Mouse (Mus musculus): Measurements from ENCODE around the gene Ptk7. TPM values are rescaled to one million over a fixed set of nuclear protein-coding genes. Genes with fewer than 3 reads are reported as not detected.
A peak's percentile ranks its signal among the peaks of the same experiment; 100 is the strongest.

Ptk7 gene
- total RNA-seq, 2 experiments from 2014 or later = 0.07 TPM; not detected in 1

DNA sequence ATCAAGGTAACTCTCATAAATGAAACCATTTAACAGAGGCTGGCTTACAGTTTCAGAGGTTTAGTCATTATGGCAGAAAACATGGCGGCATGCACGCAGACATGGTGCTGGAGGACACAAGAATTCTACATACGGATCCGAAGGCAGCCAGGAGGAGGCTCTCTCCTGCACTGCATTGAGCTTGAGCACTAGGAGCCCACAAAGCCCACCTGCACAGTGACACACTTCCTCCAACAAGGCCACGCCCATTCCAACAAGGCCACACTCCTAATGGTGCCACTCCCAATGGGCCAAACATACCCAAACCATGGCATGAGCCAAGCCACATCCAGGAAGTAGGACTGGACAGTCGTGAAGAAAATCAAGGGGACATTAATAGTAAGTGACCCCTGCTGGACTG, 18.0 kb downstream of the Ptk7 start:
- ATAC-seq (ENCODE audit: poor library complexity, severe bottlenecking) = no peak

DNA sequence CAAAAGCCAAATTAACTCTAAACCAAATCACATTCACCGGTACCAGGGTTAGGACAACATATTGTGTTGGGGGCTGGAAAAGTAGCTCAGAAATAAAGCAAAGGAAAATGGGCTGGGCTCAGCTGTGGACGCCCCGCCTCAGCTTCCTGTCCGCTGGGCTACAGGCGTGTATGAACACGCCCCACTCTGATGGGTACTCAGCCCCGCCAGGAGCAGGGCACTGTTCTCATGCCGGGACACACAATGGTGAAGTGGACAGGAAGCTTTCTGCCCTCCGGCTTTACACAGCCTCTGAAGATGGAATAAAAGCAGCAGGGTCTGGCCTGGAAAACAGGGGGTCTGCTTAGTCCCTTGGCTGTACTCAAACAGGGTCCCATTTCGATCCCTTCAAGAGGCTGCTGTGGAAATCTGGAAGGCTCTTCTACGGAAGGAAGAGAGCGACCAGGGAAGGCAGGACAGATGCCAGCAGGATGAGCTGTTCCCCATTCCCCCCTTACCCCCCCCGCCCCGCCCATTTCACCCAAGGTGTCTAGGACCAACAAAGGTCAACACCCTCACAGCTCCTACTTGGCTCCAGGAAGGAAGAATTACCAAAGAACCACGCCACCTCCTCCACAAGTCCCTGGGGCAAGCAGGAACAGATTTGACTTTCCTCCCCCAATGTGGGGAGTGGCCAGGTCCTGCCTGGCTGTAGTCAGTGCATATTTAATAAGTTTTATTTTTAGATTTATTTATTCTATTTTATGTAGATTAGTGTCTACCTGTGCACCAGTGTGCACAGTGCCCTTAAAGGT, 19.4 kb downstream of the Ptk7 start:
- ATAC-seq (ENCODE audit: poor library complexity, severe bottlenecking) = peak; percentile 84

DNA sequence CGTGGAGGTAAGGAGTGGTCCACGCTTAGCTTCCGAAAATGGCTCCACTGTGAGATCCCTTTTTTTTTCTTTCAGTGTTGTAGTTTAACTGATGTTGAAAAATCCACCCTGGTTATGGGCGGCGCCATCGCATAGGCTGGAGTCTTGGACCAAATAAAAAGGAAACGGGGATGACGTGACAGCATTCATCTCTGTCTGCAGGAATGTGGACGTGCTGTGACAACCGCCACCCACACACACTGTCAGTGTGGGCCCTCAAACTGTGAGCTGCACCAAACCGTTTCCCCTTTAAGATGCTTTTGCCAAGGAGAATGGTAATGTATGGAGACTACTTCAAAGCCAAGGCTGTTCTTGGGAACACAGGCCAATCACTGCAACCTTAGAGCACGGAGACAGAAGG, 23.3 kb downstream of the Ptk7 start:
- no peak for ATAC-seq (ENCODE audit: poor library complexity, severe bottlenecking)

DNA sequence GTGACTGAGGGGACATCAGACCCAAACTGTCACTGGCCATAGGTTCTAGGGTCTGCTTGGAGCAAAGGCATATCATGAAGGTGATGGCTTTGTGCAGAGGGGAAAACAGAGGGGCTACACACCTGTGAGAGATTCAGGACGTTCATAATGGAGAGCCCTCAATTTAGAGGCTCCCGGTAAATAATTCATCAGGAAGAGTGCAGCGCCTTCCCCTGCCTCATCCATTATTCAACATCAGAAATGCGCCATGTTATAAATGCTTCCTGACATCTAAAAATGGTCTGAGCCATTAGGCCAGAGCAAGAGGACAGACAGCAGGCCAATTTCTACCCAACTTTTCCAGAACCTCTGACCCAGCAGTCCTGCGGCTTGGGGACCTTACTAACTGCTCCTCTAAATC, 24.2 kb downstream of the Ptk7 start:
- no peak for ATAC-seq (ENCODE audit: poor library complexity, severe bottlenecking)

DNA sequence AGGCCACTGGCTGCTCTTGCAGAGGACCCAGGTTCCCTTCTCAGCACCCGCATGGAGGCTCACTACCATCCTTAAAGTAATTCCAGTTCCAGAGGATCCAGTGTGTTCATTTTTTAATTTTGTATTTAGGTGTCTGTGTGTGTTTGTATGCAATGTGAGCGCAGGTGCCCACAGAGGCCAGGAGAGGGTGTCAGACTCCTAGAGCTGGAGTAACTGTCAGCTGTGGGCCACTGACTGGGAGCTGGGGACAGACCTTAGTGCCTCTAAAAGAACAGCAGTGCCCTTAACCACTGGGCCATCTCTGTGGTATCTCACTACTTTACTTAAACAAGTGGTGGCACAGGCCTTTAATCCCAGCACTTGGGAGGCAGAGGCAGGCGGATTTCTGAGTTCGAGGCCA, 26.1 kb downstream of the Ptk7 start:
- ATAC-seq (ENCODE audit: poor library complexity, severe bottlenecking) = no peak

DNA sequence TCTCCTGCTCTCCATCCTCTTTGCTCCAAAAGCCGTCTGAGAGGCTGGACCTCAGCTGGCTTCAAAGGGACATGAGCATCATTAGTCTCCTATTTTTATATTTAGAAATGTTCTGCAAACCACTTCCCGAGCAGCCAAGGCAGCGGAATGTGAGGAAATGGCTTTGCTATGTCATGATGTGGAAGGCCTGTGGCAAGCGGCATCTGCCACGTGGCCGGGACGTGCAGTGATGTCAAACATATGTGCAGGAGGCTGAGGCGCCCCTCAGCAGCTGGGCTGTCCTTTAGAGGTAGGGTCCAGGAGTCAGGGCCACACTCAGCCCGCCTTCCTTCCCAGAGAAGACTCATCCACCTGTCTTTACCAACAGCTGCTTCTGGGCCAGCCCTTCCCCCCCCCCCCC, 27.1 kb downstream of the Ptk7 start:
- peak; percentile 92 for ATAC-seq (ENCODE audit: poor library complexity, severe bottlenecking)

DNA sequence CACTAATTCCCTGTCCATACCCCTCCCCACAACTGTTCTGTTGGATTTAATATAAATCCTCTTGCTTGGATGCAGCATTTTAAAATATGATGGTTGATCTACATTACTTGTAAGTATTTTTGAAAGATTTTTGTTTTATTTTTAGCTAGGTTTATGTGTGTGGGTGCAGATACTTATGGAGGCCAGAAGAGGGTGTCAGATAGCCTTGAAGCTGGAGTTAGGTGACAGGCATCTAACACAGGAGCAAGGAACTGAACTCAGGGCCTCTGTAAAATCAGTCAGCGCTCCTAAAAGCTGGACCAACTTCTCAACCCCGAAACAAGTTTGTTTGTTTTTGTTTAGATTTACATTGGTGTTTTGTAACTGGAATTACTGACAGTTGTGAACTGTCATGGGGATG, 28.7 kb downstream of the Ptk7 start:
- ATAC-seq (ENCODE audit: poor library complexity, severe bottlenecking) = no peak

DNA sequence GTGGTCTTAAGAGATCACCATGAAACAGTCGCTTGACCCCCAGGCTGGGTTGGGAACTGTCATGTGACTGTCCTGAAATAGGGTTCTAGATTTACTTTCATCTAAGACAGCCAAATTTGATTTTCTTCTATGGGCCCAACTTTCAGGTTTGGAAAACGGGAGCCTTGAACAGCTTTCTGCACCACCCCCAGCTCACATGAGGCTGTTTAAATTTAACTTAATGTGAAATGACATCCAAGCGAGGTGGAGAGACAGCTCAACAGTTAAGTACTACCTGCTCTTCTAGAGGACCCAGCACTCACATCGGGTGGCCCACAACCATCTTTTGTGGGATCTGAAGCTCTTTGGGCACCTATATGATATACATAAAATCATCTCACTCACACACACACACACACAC, 30.3 kb downstream of the Ptk7 start:
- no peak for ATAC-seq (ENCODE audit: poor library complexity, severe bottlenecking)

DNA sequence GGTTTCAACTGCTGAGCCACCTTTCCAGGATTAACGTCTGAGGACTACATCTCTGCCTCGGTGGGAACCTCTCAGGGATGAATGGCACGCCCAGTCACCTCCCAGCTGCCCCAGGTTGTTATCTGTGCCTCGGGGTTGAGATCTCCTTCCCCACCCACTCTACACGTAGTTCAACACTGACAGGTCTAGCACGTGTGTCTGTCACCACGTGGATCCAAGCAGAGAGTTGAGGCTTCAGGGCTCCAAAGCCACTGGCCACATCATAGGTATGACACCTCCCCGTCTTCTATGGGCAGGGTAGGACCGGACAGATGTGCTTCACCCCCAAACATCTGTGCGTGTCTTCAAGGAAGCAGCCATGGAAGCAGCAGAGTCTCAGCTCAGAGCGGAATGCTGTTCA, 31.3 kb downstream of the Ptk7 start:
- ATAC-seq (ENCODE audit: poor library complexity, severe bottlenecking) = no peak

DNA sequence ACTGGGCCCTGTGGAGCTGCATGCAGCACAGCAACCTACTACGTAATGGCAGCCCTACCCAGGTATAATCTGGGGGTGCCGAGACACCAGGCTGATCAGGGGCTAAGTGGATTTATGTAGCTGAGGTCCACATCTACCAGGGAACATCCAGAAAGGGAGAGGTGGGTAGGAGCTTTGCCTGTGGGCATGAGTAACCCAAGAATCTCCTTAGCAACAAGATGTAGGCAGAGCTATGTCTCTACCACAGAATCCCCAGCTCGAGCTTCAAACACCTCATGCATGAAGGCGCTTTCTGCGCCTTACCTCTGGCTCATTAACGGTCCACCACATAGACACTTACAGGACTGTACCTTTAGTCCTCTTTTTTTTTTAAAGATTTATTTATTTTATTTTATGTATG, 34.0 kb downstream of the Ptk7 start:
- no peak for ATAC-seq (ENCODE audit: poor library complexity, severe bottlenecking)

DNA sequence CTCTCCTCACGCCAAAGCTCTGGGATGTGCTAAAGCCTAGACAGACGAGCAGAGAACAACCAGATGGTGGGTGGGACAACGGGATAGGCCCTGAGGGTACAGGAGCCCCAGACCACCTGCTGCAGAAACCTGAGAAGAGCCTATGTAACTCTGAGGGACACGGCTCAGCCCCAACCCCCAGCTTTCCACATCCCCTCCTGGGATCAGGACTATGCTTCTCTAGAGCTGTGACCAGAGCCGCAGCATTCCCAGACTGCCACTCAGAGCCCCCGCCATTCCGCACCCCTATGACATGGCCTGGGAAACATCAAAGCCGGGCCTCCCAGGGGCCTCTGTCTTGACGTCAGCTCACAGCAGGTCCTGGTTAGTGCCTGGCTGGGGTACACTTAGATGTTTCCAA, 34.7 kb downstream of the Ptk7 start:
- ATAC-seq (ENCODE audit: poor library complexity, severe bottlenecking) = no peak

DNA sequence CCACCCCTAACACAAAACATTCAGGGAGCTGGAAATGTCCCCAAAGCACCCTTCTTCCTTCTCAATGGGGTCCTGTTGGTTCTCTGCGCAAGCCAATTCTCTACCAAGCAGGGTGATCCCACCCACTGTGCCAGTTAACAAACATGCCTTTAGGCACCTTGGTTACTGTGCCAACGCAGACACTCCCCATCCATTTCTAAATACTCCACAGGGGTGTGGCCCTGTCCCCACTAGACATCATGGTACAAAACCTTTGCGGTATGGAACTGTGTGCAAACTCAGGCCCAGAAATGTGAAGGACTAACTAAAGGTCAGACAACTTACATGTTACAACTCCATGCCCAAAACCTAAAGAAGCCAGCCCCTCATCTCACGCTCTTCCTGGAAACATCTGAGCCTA, 36.2 kb downstream of the Ptk7 start:
- ATAC-seq (ENCODE audit: poor library complexity, severe bottlenecking) = no peak

DNA sequence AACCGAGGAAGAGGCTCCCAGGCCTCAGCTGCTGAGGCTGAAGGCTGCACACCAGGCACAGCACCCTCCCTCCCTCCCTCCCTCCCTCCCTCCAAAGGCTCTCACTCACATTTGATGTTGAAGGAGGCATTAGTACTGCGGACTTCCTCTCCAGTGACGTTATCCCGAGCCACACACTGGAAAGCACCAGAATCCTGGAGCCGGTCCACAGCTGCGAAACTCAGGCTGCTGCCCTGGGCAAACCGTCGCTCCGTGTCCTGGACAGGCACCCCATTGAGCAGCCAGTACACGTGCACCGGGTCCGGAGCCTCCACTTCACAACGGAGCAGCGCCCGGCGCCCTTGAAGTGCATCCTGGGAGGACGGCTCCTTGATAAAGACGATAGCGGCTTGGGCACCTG, 37.9 kb downstream of the Ptk7 start:
- no peak for ATAC-seq (ENCODE audit: poor library complexity, severe bottlenecking)

DNA sequence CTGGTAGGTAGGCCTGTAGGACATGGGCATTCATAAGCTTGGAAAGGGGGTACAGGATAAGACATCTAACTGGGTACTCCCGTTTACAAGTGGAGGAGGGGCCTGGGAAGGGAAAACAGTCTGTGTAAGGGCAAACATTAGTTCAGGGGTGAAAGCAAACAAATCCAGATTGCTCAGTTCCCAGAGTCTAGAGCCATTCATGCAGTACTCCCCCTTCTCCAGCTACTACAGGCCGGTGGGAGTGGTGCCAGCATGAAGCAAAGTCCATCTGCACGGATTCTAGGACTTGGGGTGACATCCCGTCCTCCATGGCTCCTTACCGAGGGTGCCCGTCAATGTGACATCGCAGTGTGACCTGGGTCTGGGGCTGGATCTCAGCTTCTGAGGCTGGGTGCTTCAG, 38.9 kb downstream of the Ptk7 start:
- no peak for ATAC-seq (ENCODE audit: poor library complexity, severe bottlenecking)

DNA sequence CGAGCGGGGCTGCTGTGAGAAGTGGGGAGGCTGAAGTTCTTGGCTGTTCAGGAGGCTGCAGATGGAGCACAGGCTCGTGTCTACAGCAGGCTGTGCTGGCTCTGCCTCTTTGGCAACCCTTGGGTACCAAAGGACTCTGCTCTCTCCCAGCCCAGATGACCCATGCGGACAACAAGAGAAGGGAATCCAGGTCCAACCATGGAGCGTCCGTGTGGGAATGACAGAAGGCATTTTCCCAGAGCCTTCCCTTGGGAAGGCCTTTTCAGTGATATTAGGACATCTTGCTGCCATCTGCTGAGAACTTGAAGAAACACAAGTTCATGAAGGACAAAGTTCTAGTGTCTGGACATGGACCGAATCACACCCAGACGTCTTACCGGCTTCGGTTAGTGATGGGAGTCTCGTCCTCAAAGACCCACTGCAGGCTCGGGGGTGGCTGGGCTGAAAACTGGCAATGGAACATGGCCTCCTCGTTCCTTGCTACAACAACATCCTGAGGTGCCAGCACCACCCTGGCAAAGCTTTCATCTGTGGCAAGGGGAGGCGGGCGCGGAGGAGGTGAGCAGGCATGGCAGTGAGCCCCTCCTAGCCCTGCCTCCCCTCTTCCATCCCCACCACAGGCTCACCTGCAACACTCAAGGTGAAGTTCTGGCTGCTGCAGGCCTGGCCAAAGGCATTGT, 39.5 kb downstream of the Ptk7 start:
- no peak for ATAC-seq (ENCODE audit: poor library complexity, severe bottlenecking)

DNA sequence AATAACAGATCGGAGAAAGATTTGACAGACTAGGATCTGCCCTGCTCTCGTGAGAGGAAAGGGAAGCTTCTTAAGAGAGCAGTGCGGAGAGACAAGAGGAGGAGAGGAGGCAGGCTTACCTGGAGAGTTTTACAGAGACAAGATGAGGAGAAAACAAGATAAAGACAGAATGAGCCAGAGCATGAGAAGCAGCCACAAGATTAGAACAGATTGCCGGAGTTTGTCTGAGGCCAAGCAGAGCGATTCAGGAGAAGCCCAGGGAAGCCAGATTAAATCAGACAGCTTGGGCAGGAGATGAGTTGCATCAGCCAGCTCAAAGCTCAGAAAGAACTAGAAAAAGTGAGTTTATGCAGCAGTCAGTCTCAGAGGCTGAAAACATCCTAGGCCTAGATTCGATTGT, 40.4 kb downstream of the Ptk7 start:
- ATAC-seq (ENCODE audit: poor library complexity, severe bottlenecking) = no peak

DNA sequence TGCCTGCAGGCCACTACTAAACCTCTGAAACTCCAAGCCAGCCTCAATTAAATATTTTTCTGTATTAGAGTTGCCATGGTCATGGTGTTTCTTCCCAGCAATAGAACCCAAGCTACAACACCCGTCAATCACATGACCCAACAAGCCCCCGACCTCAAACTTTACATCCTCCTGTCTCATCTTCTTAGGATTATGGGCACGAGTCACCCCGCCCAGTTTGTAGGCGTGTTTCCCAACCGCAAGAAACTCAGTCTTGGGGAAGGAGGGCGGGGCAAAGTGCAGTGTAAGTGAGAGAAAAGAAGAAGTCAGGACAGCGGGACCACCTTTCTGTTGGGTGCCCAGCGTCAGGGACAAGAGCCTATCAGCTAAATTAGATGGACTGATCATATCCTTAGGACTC, 41.1 kb downstream of the Ptk7 start:
- peak; percentile 85 for ATAC-seq (ENCODE audit: poor library complexity, severe bottlenecking)

DNA sequence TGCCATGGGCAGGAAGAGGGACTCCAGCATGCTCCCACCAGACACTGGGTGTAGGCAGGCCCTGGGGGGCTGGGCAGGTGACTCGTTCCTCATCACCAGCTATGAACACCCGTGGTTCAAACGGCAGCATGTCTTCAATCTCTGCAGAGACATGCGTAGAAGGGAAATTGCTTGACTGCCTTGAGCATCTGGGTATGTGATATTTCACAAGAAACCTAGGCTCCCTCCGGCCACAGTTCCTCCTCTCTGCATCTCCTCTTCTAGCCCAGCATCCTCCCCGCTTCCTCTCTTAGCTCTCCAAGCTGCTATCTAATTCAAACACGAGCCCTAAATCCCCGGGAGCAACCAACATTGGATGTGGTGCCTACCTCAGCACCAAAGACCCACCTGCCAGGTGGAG, 43.0 kb downstream of the Ptk7 start:
- ATAC-seq (ENCODE audit: poor library complexity, severe bottlenecking) = peak; percentile 73

DNA sequence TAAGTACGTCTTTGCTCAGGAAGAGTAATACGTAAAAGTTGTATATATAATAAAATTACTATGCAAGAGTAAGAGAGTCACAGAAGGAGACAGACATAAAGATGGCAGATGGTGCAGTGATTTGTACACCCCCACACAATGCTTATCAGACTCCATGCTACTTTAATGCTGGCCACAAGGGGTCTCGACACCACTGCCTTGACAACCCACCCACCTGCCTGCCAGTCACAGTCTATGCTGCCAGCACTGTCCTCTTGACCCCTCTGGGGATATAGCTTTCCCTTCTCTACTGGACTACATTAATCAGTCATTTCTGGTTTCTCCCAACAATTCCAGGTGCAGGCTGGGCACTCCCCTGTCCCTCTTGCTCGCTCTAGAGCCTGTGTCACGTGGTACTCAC, 50.7 kb downstream of the Ptk7 start:
- ATAC-seq (ENCODE audit: poor library complexity, severe bottlenecking) = no peak

DNA sequence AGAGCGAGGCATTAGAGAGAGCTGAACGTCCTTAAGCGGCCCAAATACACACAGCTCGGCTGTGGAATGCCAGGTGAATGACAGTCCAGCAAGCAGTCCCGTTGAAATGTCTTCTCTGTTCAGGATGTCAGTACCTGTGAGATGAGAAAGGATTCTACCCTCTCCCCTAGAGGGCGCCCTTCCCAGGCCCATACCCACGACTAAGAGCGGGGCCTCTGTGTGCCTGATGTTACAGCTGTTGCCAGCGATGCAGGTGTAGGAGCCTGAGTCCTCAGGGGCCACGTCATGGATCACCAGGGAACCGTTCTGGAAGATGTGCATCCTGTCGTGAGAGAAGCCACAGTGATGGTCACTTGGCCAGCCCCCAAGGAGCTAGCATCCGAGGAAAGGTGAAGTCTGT, 53.2 kb downstream of the Ptk7 start:
- peak; percentile 38; the same call in 1 of the 2 replicates for ATAC-seq (ENCODE audit: poor library complexity, severe bottlenecking)

DNA sequence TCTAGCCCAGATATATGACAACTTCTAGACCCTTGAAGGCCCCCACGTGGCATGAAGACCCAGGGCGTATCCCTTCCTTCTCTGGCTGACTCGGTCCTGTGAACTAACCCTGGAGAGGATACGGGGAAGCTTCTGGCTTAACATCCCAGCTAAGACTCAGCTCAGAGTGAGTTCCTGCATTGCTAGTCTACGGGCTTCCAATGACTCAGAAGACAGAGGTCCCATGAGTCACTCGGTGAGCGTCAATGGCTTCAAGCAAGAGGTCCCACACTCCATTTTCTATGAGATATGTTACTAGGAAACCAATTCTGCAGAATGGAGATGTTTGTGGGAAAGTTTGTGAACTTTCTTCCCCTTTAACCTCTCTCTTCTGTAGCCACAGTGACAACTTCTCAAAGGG, 54.8 kb downstream of the Ptk7 start:
- no peak for ATAC-seq (ENCODE audit: poor library complexity, severe bottlenecking)

DNA sequence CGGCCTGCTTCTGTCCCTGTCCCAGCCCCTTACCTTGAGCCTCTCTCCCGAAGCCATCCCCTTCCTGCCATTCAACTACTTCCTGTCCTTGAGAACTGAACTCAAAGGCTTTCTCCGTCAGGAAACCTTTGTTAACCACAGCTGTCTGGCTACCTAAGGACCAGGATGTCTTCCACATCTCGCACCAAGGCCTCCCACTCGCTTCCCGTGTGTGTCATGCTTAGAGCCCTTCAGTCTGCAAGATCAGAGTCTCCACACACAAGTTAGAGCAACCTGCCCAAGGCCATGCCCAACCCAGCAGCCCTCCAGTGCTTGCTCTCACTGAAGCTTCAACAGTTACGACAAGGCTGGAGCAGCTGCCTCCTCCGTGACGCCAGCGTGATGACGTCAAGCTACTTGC, 58.3 kb downstream of the Ptk7 start:
- ATAC-seq (ENCODE audit: poor library complexity, severe bottlenecking) = no peak

DNA sequence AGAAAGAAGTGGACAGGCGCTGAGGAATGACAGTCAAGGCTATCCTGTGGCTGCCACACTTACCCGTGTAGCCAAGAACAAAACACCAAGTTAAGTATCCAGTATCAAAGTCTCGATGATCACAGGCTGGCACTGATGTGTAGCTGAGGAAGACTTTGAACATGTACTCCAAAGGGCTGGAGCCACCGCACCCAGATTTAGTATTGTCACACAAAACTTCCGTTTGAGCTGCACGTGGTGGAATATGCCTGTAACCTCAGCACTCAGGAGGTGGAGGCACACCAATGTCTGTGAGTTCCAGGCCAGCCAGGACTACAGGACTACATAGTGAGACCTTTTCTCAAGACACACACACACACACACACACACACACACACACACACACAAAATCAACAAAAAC, 70.2 kb downstream of the Ptk7 start:
- no peak for ATAC-seq (ENCODE audit: poor library complexity, severe bottlenecking)
